Mouse (Mus musculus) neural tube, postnatal 0 days (tissue): ENCODE data around the gene Zfp131. TPM values are rescaled to one million over a fixed set of nuclear protein-coding genes. Genes with fewer than 3 reads are reported as not detected.

Experiments
- polyA plus RNA-seq: library from polyadenylated mRNA; unstranded; fragments of >200 nt; fragmentation: Nextera tagmentation; extraction: Ambion mirVana; gene quantifications from 2 replicates; pipeline ENCODE4 v1.2.1, GENCODE M21; 2015

The Zfp131 gene
- polyA plus RNA-seq, result 27.0 and 30.4 TPM in 2 replicates

GRCm38 (mm10) chr13:119790761-119791579 is at the start of gene Zfp131:
Gene Zfp131 (minus strand): TSS chr13:119790889.

GRCm38 (mm10) chr13:119835320-119836056 is 44.8 kb upstream of the Zfp131 start, which contains the start of gene D13Ertd608e:
Gene D13Ertd608e (plus strand): TSS chr13:119836006.

GRCm38 (mm10) chr13:119830116-119830515 is 39.4 kb upstream of the Zfp131 start, which contains the start of gene AF067063:
Gene AF067063 (minus strand): TSS chr13:119830216.

GRCm38 (mm10) chr13:119755681-119756471 is 34.8 kb downstream of the Zfp131 start, which contains the start of gene Nim1k:
Gene Nim1k (minus strand): TSS chr13:119755882.

Other genes starting within 250 kb of the Zfp131 start
- gene Ccl28, start 167.1 kb downstream of the Zfp131 start, polyA plus RNA-seq, result 0.17 and 0.39 TPM in 2 replicates
- 304 and 317 TPM in 2 replicates for gene Hmgcs1, start 100.5 kb downstream of the Zfp131 start, polyA plus RNA-seq
- gene Nim1k, start 35.0 kb downstream of the Zfp131 start, polyA plus RNA-seq, result 10.9 TPM in 2 replicates
- not detected in 2 replicates for gene AF067063, start 39.3 kb upstream of the Zfp131 start, polyA plus RNA-seq
- not detected in 2 replicates for gene D13Ertd608e, start 45.1 kb upstream of the Zfp131 start, polyA plus RNA-seq
- not detected in 2 replicates for gene Tcstv1, start 103.9 kb upstream of the Zfp131 start, polyA plus RNA-seq
- not detected in 2 replicates for gene Gm21761, start 138.4 kb upstream of the Zfp131 start, polyA plus RNA-seq
- not detected in 2 replicates for gene B020031M17Rik, start 159.9 kb upstream of the Zfp131 start, polyA plus RNA-seq
- gene Gm36079, start 236.1 kb upstream of the Zfp131 start, polyA plus RNA-seq, result not detected in 2 replicates